Comparison of ENCODE assay signal across 24 mouse cellular contexts in the genomic region with DNA sequence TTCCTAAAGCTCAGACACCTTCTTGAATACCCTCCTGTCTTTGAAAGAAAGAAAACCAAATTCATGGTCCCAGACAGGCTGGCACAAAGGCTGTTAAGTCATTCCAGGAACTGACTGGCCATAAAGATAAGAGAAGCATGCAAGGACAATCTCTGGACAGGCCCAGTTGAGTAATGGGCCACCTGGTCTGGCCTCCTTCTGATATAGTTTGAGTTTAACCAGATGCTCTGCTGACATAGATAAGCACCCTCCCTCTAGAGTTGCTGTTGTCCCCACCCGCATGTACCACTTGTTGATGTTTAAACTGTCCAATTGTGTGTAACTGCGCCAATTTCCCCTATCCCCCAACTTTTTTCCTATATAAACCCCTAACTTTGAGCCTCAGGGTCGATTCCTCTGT.
DNase-seq lines count a peak whose midpoint lies in the region; ATAC-seq and TF ChIP-seq lines count a peak whose summit lies in the region.
"Had no signal": no experiment of that assay in that cellular context is flagged by ENCODE, and none has a peak within 500 bp of the region (broad histone marks: within the 10 kb centered on the region; RNA-seq: fewer than 3 reads in every experiment).

No protein-coding gene starts in this region.

- H3K27me3 ChIP-seq in G1E (ENCODE audit: insufficient read depth, low read length): no peaks in the 10 kb centered on the region
- no peaks in the 10 kb centered on the region for H3K27me3 ChIP-seq in liver, embryonic 15.5 days
- no peaks in the 10 kb centered on the region for H3K27me3 ChIP-seq in forebrain, embryonic 15.5 days
- H3K27me3 ChIP-seq: embryonic facial prominence, embryonic 15.5 days; heart, embryonic 13.5 days; hindbrain, embryonic 13.5 days; lung, embryonic 15.5 days; midbrain, embryonic 15.5 days; neural tube, embryonic 12.5 days; Patski had no signal

- no peaks in the 10 kb centered on the region for H3K36me3 ChIP-seq in G1E (replicated peaks)
- H3K36me3 ChIP-seq in liver, embryonic 15.5 days (replicated peaks): no peaks in the 10 kb centered on the region
- no peaks in the 10 kb centered on the region for H3K36me3 ChIP-seq in forebrain, embryonic 15.5 days
- H3K36me3 ChIP-seq: embryonic facial prominence, embryonic 15.5 days; forebrain, embryonic 10.5 days; heart, embryonic 13.5 days; hindbrain, embryonic 13.5 days; lung, embryonic 15.5 days; midbrain, embryonic 15.5 days; neural tube, embryonic 12.5 days had no signal

- 28% methylated on average over 3 of the region's 3 CpGs for WGBS in liver, embryonic 15.5 days (ENCODE audit: insufficient replicate concordance)
- WGBS in forebrain, embryonic 15.5 days: 82% methylated on average over 3 of the region's 3 CpGs

- DNase-seq in 416B (ENCODE audit: low read depth): peak; percentile 33
- no peak for DNase-seq in G1E (ENCODE audit: low spot score)
- no peak for DNase-seq in right cerebral cortex, postnatal 10 days (ENCODE audit: low spot score in 2 of 2)
- DNase-seq in adrenal gland, postnatal 25 days: no peak
- DNase-seq in frontal cortex, postnatal 36 days (ENCODE audit: low spot score in 2 of 2): no peak
- DNase-seq: cerebellum, adult 18-20 months; cerebellum, postnatal 36 days; gastrocnemius, adult 2 months; heart, postnatal 14 days; kidney, adult 2 months; lung, postnatal 36 days had no signal

- ATAC-seq in G1E (ENCODE audit: extremely low read depth, insufficient number of reproducible peaks, low FRiP score, poor library complexity, severe bottlenecking): peak; percentile 73
- peak; percentile 80 for ATAC-seq in erythroid progenitor cell, adult 5-6 weeks (replicated peaks; ENCODE audit: low FRiP score, poor library complexity, severe bottlenecking)
- ATAC-seq in liver, embryonic 15.5 days (ENCODE audit: insufficient read depth): peak; percentile 99
- no peak for ATAC-seq in forebrain, embryonic 15.5 days (replicated peaks)
- ATAC-seq: midbrain, embryonic 15.5 days; Patski had no signal

- H3K27ac ChIP-seq in liver, embryonic 15.5 days (replicated peaks): peak overlapping the region; percentile 81
- H3K27ac ChIP-seq in forebrain, embryonic 15.5 days (replicated peaks): no peak overlapping the region
- H3K27ac ChIP-seq: embryonic facial prominence, embryonic 15.5 days; forebrain, embryonic 10.5 days; gastrocnemius, adult 2 months; heart, embryonic 13.5 days; hindbrain, embryonic 13.5 days; kidney, postnatal 0 days; left cerebral cortex, adult 2 months; lung, embryonic 15.5 days; midbrain, embryonic 15.5 days; neural tube, embryonic 12.5 days had no signal

- no peak overlapping the region for H3K9ac ChIP-seq in liver, embryonic 15.5 days
- H3K9ac ChIP-seq in forebrain, embryonic 15.5 days (replicated peaks): no peak overlapping the region
- H3K9ac ChIP-seq: embryonic facial prominence, embryonic 15.5 days; heart, embryonic 13.5 days; hindbrain, embryonic 13.5 days; lung, embryonic 15.5 days; midbrain, embryonic 15.5 days; neural tube, embryonic 12.5 days had no signal

- no peak for TF ChIP-seq CTCF in G1E (IDR thresholded peaks at IDR 0.05; ENCODE audit: low read depth, low read length)

- no peaks in the 10 kb centered on the region for H3K9me3 ChIP-seq in G1E (replicated peaks)
- H3K9me3 ChIP-seq in liver, embryonic 15.5 days (replicated peaks): no peaks in the 10 kb centered on the region
- no peaks in the 10 kb centered on the region for H3K9me3 ChIP-seq in forebrain, embryonic 15.5 days
- H3K9me3 ChIP-seq: embryonic facial prominence, embryonic 15.5 days; forebrain, embryonic 10.5 days; heart, embryonic 13.5 days; hindbrain, embryonic 13.5 days; lung, embryonic 15.5 days; midbrain, embryonic 15.5 days; neural tube, embryonic 12.5 days had no signal

- no peak overlapping the region for H3K4me3 ChIP-seq in G1E (ENCODE audit: low read depth, low read length)
- no peak overlapping the region for H3K4me3 ChIP-seq in liver, embryonic 15.5 days (replicated peaks)
- no peak overlapping the region for H3K4me3 ChIP-seq in forebrain, embryonic 15.5 days
- H3K4me3 ChIP-seq: embryonic facial prominence, embryonic 15.5 days; forebrain, embryonic 10.5 days; gastrocnemius, adult 2 months; heart, embryonic 13.5 days; hindbrain, embryonic 13.5 days; left cerebral cortex, adult 2 months; lung, embryonic 15.5 days; midbrain, embryonic 15.5 days; neural tube, embryonic 12.5 days had no signal

- H3K4me2 ChIP-seq in liver, embryonic 15.5 days: peak overlapping the region; percentile 34
- no peak overlapping the region for H3K4me2 ChIP-seq in forebrain, embryonic 15.5 days (replicated peaks)
- H3K4me2 ChIP-seq: embryonic facial prominence, embryonic 15.5 days; heart, embryonic 13.5 days; hindbrain, embryonic 13.5 days; lung, embryonic 15.5 days; midbrain, embryonic 15.5 days; neural tube, embryonic 12.5 days had no signal

- H3K4me1 ChIP-seq in G1E (ENCODE audit: insufficient read depth, low read depth, low read length): peaks cover 12% of the 10 kb centered on the region
- peaks cover 33% of the 10 kb centered on the region for H3K4me1 ChIP-seq in liver, embryonic 15.5 days (replicated peaks)
- peaks cover 3% of the 10 kb centered on the region for H3K4me1 ChIP-seq in forebrain, embryonic 15.5 days
- H3K4me1 ChIP-seq: lung, embryonic 15.5 days had no signal
